Mouse (Mus musculus): ENCODE measurements around the gene Elavl4. TPM values are rescaled to one million over a fixed set of nuclear protein-coding genes. Genes with fewer than 3 reads are reported as not detected.

Gene Elavl4
- under 1 TPM in 3 of 4 experiments, not detected in 1; 0.06 to 0.28 (median 0.22) TPM for total RNA-seq (2022)

GRCm38 (mm10) chr4:110351178-110352000, at the start of gene Elavl4:
Elavl4 (minus strand) TSS chr4:110351909.
- peak; percentile 1 for DNase-seq (ENCODE audit: low spot score)

- DNase-seq (ENCODE audit: low spot score), result peak; percentile 3
Measured at GRCm38 (mm10) chr4:110397618-110398045, 45.9 kb upstream of the Elavl4 start, which contains the start of gene Agbl4. Agbl4 (plus strand) TSS chr4:110397661.

- no peak for DNase-seq (ENCODE audit: low spot score)
Measured at GRCm38 (mm10) chr4:110396221-110396620, 44.5 kb upstream of the Elavl4 start.

- DNase-seq (ENCODE audit: low spot score), result no peak
Measured at GRCm38 (mm10) chr4:110360568-110360967, 8.9 kb upstream of the Elavl4 start.

GRCm38 (mm10) chr4:110352001-110352369, 276 bp upstream of the Elavl4 start:
- DNase-seq (ENCODE audit: low spot score), result no peak

GRCm38 (mm10) chr4:110350856-110351177, 892 bp downstream of the Elavl4 start:
- DNase-seq (ENCODE audit: low spot score), result no peak

- DNase-seq (ENCODE audit: low spot score), result no peak
Measured at GRCm38 (mm10) chr4:110323912-110324311, 27.8 kb downstream of the Elavl4 start.

- DNase-seq (ENCODE audit: low spot score), result no peak
Measured at GRCm38 (mm10) chr4:110312126-110312525, 39.6 kb downstream of the Elavl4 start.

GRCm38 (mm10) chr4:110306972-110307371, 44.7 kb downstream of the Elavl4 start:
- DNase-seq (ENCODE audit: low spot score), result no peak

- no peak for DNase-seq (ENCODE audit: low spot score)
Measured at GRCm38 (mm10) chr4:110306559-110306958, 45.1 kb downstream of the Elavl4 start.

- no peak for DNase-seq (ENCODE audit: low spot score)
Measured at GRCm38 (mm10) chr4:110295793-110296192, 55.9 kb downstream of the Elavl4 start.

GRCm38 (mm10) chr4:110293238-110293637, 58.5 kb downstream of the Elavl4 start:
- no peak for DNase-seq (ENCODE audit: low spot score)

GRCm38 (mm10) chr4:110292471-110292870, 59.2 kb downstream of the Elavl4 start:
- no peak for DNase-seq (ENCODE audit: low spot score)

GRCm38 (mm10) chr4:110290544-110291095, 61.1 kb downstream of the Elavl4 start:
- no peak for DNase-seq (ENCODE audit: low spot score)

GRCm38 (mm10) chr4:110290056-110290455, 61.7 kb downstream of the Elavl4 start:
- no peak for DNase-seq (ENCODE audit: low spot score)

GRCm38 (mm10) chr4:110287412-110288067, 64.2 kb downstream of the Elavl4 start:
- DNase-seq (ENCODE audit: low spot score), result no peak

- no peak for DNase-seq (ENCODE audit: low spot score)
Measured at GRCm38 (mm10) chr4:110286841-110287240, 64.9 kb downstream of the Elavl4 start.

GRCm38 (mm10) chr4:110286371-110286781, 65.3 kb downstream of the Elavl4 start:
- no peak for DNase-seq (ENCODE audit: low spot score)

GRCm38 (mm10) chr4:110285346-110286330, 66.1 kb downstream of the Elavl4 start:
- no peak for DNase-seq (ENCODE audit: low spot score)

GRCm38 (mm10) chr4:110284446-110284845, 67.3 kb downstream of the Elavl4 start:
- no peak for DNase-seq (ENCODE audit: low spot score)

GRCm38 (mm10) chr4:110270046-110270445, 81.7 kb downstream of the Elavl4 start:
- no peak for DNase-seq (ENCODE audit: low spot score)
